Mouse (Mus musculus) embryonic facial prominence, embryonic 14.5 days (tissue): Measurements from ENCODE around the gene Efcab12. TPM values are rescaled to one million over a fixed set of nuclear protein-coding genes. Genes with fewer than 3 reads are reported as not detected.

ENCODE experiments used
- ATAC-seq: fragments of 200-750 bp; cut with Nextera tagmentation; 2 replicates; pipeline ENCODE4 v1.8.0; 2017; ENCODE audit warnings: low read depth, moderate number of reproducible peaks, moderate TSS enrichment
- DNase-seq: peaks from one replicate; pipeline ENCODE4 v3.0.0-alpha.2; 2015; ENCODE audit warnings: low spot score
- H3K27ac ChIP-seq: fragments of 300-500 bp; sonication (generic); replicated peaks from 2 replicates; pipeline ENCODE4 v1.5.1; 2014; ENCODE audit warnings: low read depth, mild to moderate bottlenecking, low read length, moderate library complexity
- H3K27me3 ChIP-seq: fragments of 300-500 bp; sonication (generic); replicated peaks from 2 replicates; pipeline ENCODE4 v1.6.1; 2014; ENCODE audit warnings: low read length; ENCODE audit not compliant: control insufficient read depth, insufficient read depth
- H3K36me3 ChIP-seq: fragments of 300-500 bp; sonication (generic); 2 replicates; pipeline ENCODE4 v1.6.1; 2014; ENCODE audit warnings: low read length, mixed read lengths; ENCODE audit not compliant: control insufficient read depth, insufficient read depth
- H3K4me1 ChIP-seq: fragments of 300-500 bp; sonication (generic); 2 replicates; pipeline ENCODE4 v1.6.1; 2014; ENCODE audit warnings: antibody characterized with exemption, low read length; ENCODE audit not compliant: control insufficient read depth, insufficient read depth
- H3K4me2 ChIP-seq: fragments of 300-500 bp; sonication (generic); 2 replicates; pipeline ENCODE4 v1.6.1; 2014; ENCODE audit warnings: low read depth, mild to moderate bottlenecking, low read length, moderate library complexity, mixed read lengths
- H3K4me3 ChIP-seq: fragments of 300-500 bp; sonication (generic); 2 replicates; pipeline ENCODE4 v1.5.1; 2014; ENCODE audit warnings: low read depth, mild to moderate bottlenecking, low read length
- H3K9ac ChIP-seq: fragments of 300-500 bp; sonication (generic); 2 replicates; pipeline ENCODE4 v1.6.1; 2014; ENCODE audit warnings: low read depth, mild to moderate bottlenecking, low read length, moderate library complexity, mixed read lengths
- H3K9me3 ChIP-seq: fragments of 300-500 bp; sonication (generic); 2 replicates; pipeline ENCODE4 v1.6.1; 2016; ENCODE audit warnings: low read length; ENCODE audit not compliant: control insufficient read depth
- WGBS: fragments of 180-500 bp; shearing (Covaris S2); extraction: QIAGEN DNeasy Blood & Tissue Kit; methylation state at CpG from one replicate; pipeline ENCODE4 v1.1.7; 2014; 5-methylcytosine and 5-hydroxymethylcytosine counted together
- polyA plus RNA-seq: library from polyadenylated mRNA; unstranded; fragments of >200 nt; fragmentation: Nextera tagmentation; extraction: Ambion mirVana; gene quantifications from 2 replicates; pipeline ENCODE4 v1.2.1, GENCODE M21; 2014

Efcab12 gene
- polyA plus RNA-seq, 1 experiment from 2014 or later, result 0.89 TPM

DNA sequence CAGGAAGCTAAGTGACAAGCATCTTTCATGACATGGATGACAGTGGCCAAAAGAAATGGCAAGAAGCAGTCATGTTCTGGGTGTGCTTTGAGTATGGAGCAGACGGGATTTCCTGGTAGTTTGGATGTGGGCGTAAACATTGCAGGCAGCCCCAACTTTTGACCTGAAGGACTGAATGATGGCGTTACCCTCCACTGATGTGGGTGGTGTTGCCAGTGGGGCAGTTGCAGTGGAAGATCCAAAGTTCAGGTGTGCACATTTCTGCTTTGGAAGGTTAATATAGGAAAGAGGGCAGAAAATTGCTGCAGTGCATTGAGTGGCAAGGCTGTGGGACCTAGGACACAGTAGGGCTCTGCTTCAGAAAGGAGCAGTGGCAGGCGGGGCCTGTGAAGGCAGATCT lies 27.0 kb upstream of the Efcab12 start:
- Histone ChIP-seq H3K36me3 (peaks cover 18% of the 10 kb centered on the region), H3K4me2 (no peak overlapping the region), H3K27me3 (no peaks in the 10 kb centered on the region), H3K27ac (no peak overlapping the region), H3K9ac (no peak overlapping the region), H3K9me3 (no peaks in the 10 kb centered on the region), H3K4me3 (no peak overlapping the region), H3K4me1 (no peaks in the 10 kb centered on the region)
- 97% methylated on average over 4 of the region's 4 CpGs for WGBS
- DNase-seq (no peak), ATAC-seq (no peak)

DNA sequence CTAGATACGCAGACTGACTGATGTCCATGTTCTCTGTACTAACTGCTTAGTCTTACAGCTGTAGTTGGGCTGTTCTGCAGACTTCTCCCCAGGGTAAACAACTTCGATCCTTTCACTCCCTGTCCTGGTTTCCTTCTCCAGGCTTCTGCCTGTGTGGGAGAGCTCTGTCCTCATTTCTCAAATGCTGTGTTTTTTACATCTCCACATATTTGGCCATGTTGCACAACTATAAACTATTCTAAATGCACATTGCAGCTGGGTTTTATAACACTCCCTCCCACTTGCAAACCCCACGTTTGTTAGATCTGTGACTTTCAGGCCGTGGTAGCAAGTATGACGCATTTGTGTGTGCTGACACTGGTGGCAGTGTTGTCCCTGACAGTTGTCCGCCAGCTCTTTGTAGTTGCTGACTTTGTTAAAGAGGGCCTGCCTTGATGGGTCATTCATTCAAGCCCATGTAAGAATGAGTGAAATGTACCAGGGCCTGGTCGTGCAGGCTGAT lies 25.2 kb upstream of the Efcab12 start:
- H3K4me1 ChIP-seq, result no peaks in the 10 kb centered on the region
- no peaks in the 10 kb centered on the region for H3K9me3 ChIP-seq
- peaks cover 18% of the 10 kb centered on the region for H3K36me3 ChIP-seq
- no peak overlapping the region for H3K27ac ChIP-seq
- no peaks in the 10 kb centered on the region for H3K27me3 ChIP-seq
- 63% methylated on average over 7 of the region's 7 CpGs for WGBS
- no peak overlapping the region for H3K4me2 ChIP-seq
- no peak overlapping the region for H3K9ac ChIP-seq
- no peak for DNase-seq
- no peak for ATAC-seq
- H3K4me3 ChIP-seq, result no peak overlapping the region

DNA sequence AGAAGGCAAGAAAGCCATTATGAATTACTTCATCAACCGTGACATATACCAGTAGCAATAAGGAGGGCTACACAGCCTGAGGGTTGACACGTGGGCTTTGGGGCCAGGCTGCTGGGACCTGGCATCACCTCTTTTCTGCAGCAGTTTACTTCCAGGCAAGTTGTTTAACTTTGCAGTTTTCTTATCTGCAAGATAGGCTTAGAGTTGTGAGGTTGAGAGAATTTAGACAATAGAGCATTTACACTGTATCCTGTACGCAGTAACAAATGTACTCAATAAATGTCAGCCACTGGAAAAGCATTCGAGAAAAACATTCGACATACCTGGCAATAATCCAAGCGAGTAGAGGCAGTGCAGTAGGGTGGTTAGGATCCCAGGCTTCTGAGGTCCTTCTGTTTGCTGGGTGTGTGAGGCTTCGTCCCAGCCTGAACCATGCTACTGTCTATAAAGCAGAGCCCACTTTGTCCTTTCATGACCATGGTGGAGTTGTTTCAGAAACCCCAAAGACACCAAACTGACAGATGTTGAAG lies 21.9 kb upstream of the Efcab12 start:
- H3K27ac ChIP-seq, result no peak overlapping the region
- DNase-seq, result no peak
- 66% methylated on average over 7 of the region's 7 CpGs for WGBS
- H3K9ac ChIP-seq, result no peak overlapping the region
- peaks cover 17% of the 10 kb centered on the region for H3K36me3 ChIP-seq
- H3K4me3 ChIP-seq, result no peak overlapping the region
- H3K4me2 ChIP-seq, result no peak overlapping the region
- no peak for ATAC-seq
- H3K9me3 ChIP-seq, result no peaks in the 10 kb centered on the region
- H3K4me1 ChIP-seq, result peaks cover 5% of the 10 kb centered on the region; the same call in 1 of the 2 replicates
- no peaks in the 10 kb centered on the region for H3K27me3 ChIP-seq

- 54% methylated on average over 4 of the region's 4 CpGs for WGBS
- H3K4me2 ChIP-seq, result no peak overlapping the region
- no peak overlapping the region for H3K9ac ChIP-seq
- no peak overlapping the region for H3K4me3 ChIP-seq
- peaks cover 9% of the 10 kb centered on the region for H3K36me3 ChIP-seq
- no peaks in the 10 kb centered on the region for H3K27me3 ChIP-seq
- H3K4me1 ChIP-seq, result peaks cover 5% of the 10 kb centered on the region; the same call in 1 of the 2 replicates
- DNase-seq (no peak), ATAC-seq (no peak)
- H3K27ac ChIP-seq, result no peak overlapping the region
- H3K9me3 ChIP-seq, result no peaks in the 10 kb centered on the region
Measured at GRCm38 (mm10) chr6:115859258-115859657, 21.0 kb upstream of the Efcab12 start.

- Histone ChIP-seq H3K9ac (no peak overlapping the region), H3K4me1 (peaks cover 14% of the 10 kb centered on the region), H3K9me3 (no peaks in the 10 kb centered on the region), H3K4me2 (no peak overlapping the region), H3K27ac (peak overlapping the region; percentile 34; the same call in 1 of the 2 replicates), H3K36me3 (no peaks in the 10 kb centered on the region), H3K4me3 (no peak overlapping the region), H3K27me3 (no peaks in the 10 kb centered on the region)
- no peak for DNase-seq
- WGBS, result 62% methylated on average over 4 of the region's 4 CpGs
- ATAC-seq, result no peak
Measured at GRCm38 (mm10) chr6:115856361-115856745, 18.1 kb upstream of the Efcab12 start.

GRCm38 (mm10) chr6:115855733-115856360 lies 17.6 kb upstream of the Efcab12 start:
- H3K27me3 ChIP-seq, result no peaks in the 10 kb centered on the region
- no peak overlapping the region for H3K4me2 ChIP-seq
- H3K4me3 ChIP-seq, result no peak overlapping the region
- peak overlapping the region; percentile 34; the same call in 1 of the 2 replicates for H3K27ac ChIP-seq
- H3K36me3 ChIP-seq, result no peaks in the 10 kb centered on the region
- no peak overlapping the region for H3K9ac ChIP-seq
- no peak for DNase-seq
- no peaks in the 10 kb centered on the region for H3K9me3 ChIP-seq
- WGBS, result 75% methylated on average over 3 of the region's 3 CpGs
- peaks cover 14% of the 10 kb centered on the region for H3K4me1 ChIP-seq
- ATAC-seq, result no peak

DNA sequence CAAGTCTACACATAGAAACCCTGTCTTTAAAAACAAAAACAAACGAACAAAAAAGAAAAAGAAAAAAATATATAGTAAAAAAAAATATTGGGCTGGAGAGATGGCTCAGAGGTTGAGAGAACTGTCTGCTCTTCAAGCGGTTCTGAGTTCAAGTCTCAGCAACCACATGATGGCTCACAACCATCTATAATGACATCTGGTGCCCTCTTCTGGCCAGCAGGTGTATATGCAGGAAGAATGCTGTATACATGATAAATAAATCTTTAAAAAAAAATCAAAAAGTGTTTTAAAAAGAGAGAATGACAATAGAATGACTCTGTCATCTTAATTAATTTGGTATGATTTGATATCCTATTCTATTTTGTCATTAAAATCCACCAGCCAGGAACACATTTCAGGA lies 16.2 kb upstream of the Efcab12 start:
- 67% methylated on average over 2 of the region's 2 CpGs for whole genome bisulfite sequencing
- no peak overlapping the region for H3K4me3 ChIP-seq
- ATAC-seq, result no peak
- 0 out of 2 replicates have a peak, but pooled peaks cover 7% of the 10 kb centered on the region for H3K36me3 ChIP-seq
- no peak for DNase-seq
- H3K4me1 ChIP-seq, result peaks cover 14% of the 10 kb centered on the region
- no peak overlapping the region for H3K4me2 ChIP-seq
- H3K27me3 ChIP-seq, result no peaks in the 10 kb centered on the region
- H3K9me3 ChIP-seq, result no peaks in the 10 kb centered on the region
- H3K9ac ChIP-seq, result no peak overlapping the region
- peak overlapping the region; percentile 85; the same call in 1 of the 2 replicates for H3K27ac ChIP-seq

DNA sequence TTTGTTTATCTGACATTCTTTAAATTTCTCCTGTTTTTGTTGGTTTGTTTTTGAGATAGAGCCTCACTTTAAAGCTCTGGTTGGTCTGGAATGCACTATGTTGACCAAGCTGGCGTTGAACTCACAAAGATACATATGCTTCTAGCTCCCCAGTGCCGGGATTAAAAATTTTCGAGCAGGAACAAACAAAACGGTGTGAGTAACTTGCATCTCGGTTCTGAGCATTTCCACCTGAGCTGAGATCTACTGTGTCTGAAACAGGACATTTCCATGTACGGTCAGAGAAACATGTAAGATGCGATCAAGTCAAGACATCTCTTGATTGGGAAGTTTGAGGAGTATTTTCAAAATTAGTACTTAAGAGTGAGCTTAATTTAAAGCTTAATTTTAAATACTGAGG lies 15.8 kb upstream of the Efcab12 start:
- no peak for ATAC-seq
- peak overlapping the region; percentile 66 for H3K9ac ChIP-seq
- peak overlapping the region; percentile 62 for H3K4me2 ChIP-seq
- peak overlapping the region; percentile 63 for H3K4me3 ChIP-seq
- peaks cover 7% of the 10 kb centered on the region; the same call in 1 of the 2 replicates for H3K36me3 ChIP-seq
- H3K9me3 ChIP-seq, result no peaks in the 10 kb centered on the region
- H3K4me1 ChIP-seq, result peaks cover 14% of the 10 kb centered on the region
- DNase-seq, result no peak
- peak overlapping the region; percentile 85 for H3K27ac ChIP-seq
- 40% methylated on average over 7 of the region's 7 CpGs for WGBS
- H3K27me3 ChIP-seq, result no peaks in the 10 kb centered on the region
